Mouse (Mus musculus) liver, adult 2 months (tissue): ENCODE data around the gene Nck2.

Experiments used
- CTCF ChIP-seq: fragments of 200-500 bp; IDR thresholded peaks from 2 replicates; pipeline ENCODE4 v1.5.1; 2011; ENCODE audit warnings: low read depth, low read length, control low read depth
- POLR2A ChIP-seq: fragments of 200-500 bp; IDR thresholded peaks from 2 replicates; pipeline ENCODE4 v1.6.1; 2011; ENCODE audit warnings: low read length, control low read depth; ENCODE audit not compliant: insufficient read depth; ENCODE audit errors: extremely low read depth

- TF ChIP-seq POLR2A: no peak
- no peak for TF ChIP-seq CTCF
Measured at GRCm38 (mm10) chr1:43395040-43395439, 49.3 kb upstream of the Nck2 start.
